Mouse (Mus musculus): ENCODE results near the gene Hdgfl3. TPM values are rescaled to one million over a fixed set of nuclear protein-coding genes. Genes with fewer than 3 reads are reported as not detected.

The Hdgfl3 gene
- total and polyA plus RNA-seq, 3 experiments = 0.04 TPM; not detected in 2

DNA sequence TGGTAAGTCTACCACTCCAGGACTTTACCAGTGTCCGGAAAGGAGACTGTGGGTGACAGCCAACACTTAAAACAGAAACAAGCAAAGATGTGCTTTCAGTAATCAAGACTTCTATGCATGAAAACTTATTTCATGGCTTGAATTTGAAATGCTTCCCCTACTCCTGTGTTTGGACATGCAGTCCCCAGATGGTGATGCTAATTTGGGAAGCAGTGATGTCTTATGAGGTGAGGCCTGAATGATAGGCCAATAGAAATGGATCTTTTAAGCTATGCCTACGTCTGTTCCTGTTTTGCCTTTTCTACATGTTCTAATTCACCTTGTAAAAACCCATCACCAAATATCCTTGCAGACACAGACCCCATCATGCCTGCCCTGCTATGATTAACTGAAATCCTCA lies 29.3 kb downstream of the Hdgfl3 start:
- Histone ChIP-seq H3K9me3 (replicated peaks; ENCODE audit: low read length) (no peaks in the 10 kb centered on the region), H3K36me3 (replicated peaks in 1 of 2; ENCODE audit: control insufficient read depth in 1 of 2, insufficient read depth in 1 of 2, low read length in 1 of 2) (no peaks in the 10 kb centered on the region), H3K9ac (ENCODE audit: insufficient read depth, low read depth) (no peak overlapping the region), H3K79me2 (replicated peaks; ENCODE audit: control insufficient read depth, extremely low read depth, insufficient read depth, poor library complexity, severe bottlenecking) (no peaks in the 10 kb centered on the region), H3K4me3 (replicated peaks in 1 of 3; ENCODE audit: low read depth in 2 of 3, low read length in 2 of 3, poor library complexity in 1 of 3) (no peak overlapping the region), H3K27me3 (replicated peaks) (no peaks in the 10 kb centered on the region), H3K4me2 (ENCODE audit: insufficient read depth, low read depth, poor library complexity, severe bottlenecking) (no peak overlapping the region), H3K4me1 (ENCODE audit: control insufficient read depth in 1 of 2, insufficient read depth in 2 of 2) (no peaks in the 10 kb centered on the region), H3K27ac (ENCODE audit: insufficient read depth, low read depth) (no peak overlapping the region)
- DNase-seq (ENCODE audit: extremely low read depth) = no peak
- in situ Hi-C loops (cut with MboI; ENCODE audit: low pct_ligation_motif_present, low pct_unique_long_range_greater_than_20kb, low sequenced_read_pairs) (no loop called here), dilution Hi-C loops (cut with MboI; ENCODE audit: extremely low pct_ligation_motif_present, extremely low pct_unique_long_range_greater_than_20kb, low sequenced_read_pairs) (no loop called here)
- TF ChIP-seq TCF12 (IDR thresholded peaks at IDR 0.05; ENCODE audit: low read depth, low read length) = no peak

- Histone ChIP-seq H3K4me1 (ENCODE audit: control insufficient read depth in 1 of 2, insufficient read depth in 2 of 2) (0 out of 4 replicates have a peak, but pooled peaks cover 0 to 3% of the 10 kb centered on the region in 2 experiments), H3K9ac (ENCODE audit: insufficient read depth, low read depth) (no peak overlapping the region), H3K36me3 (replicated peaks in 1 of 2; ENCODE audit: control insufficient read depth in 1 of 2, insufficient read depth in 1 of 2, low read length in 1 of 2) (no peaks in the 10 kb centered on the region), H3K27me3 (replicated peaks) (no peaks in the 10 kb centered on the region), H3K79me2 (replicated peaks; ENCODE audit: control insufficient read depth, extremely low read depth, insufficient read depth, poor library complexity, severe bottlenecking) (no peaks in the 10 kb centered on the region), H3K9me3 (replicated peaks; ENCODE audit: low read length) (no peaks in the 10 kb centered on the region), H3K4me2 (ENCODE audit: insufficient read depth, low read depth, poor library complexity, severe bottlenecking) (no peak overlapping the region), H3K27ac (ENCODE audit: insufficient read depth, low read depth) (no peak overlapping the region), H3K4me3 (replicated peaks in 1 of 3; ENCODE audit: low read depth in 2 of 3, low read length in 2 of 3, poor library complexity in 1 of 3) (no peak overlapping the region)
- DNase-seq (ENCODE audit: extremely low read depth) = no peak
- in situ Hi-C loops (cut with MboI; ENCODE audit: low pct_ligation_motif_present, low pct_unique_long_range_greater_than_20kb, low sequenced_read_pairs) (no loop called here), dilution Hi-C loops (cut with MboI; ENCODE audit: extremely low pct_ligation_motif_present, extremely low pct_unique_long_range_greater_than_20kb, low sequenced_read_pairs) (no loop called here)
- no peak for TF ChIP-seq KAT2A (IDR thresholded peaks at IDR 0.05; ENCODE audit: insufficient replicate concordance, low read length)
- TF ChIP-seq ETS1 (conservative IDR thresholded peaks at IDR 0.05; ENCODE audit: low read depth, low read length) = no peak
- no peak for TF ChIP-seq RCOR1 (conservative IDR thresholded peaks at IDR 0.05; ENCODE audit: low read depth, low read length)
- TF ChIP-seq CTCF (conservative IDR thresholded peaks at IDR 0.05 in 1 of 2, IDR thresholded peaks at IDR 0.05 in 1 of 2; ENCODE audit: low read depth in 2 of 2, low read length in 2 of 2) = no peak
These were observed 30.2 kb downstream of the Hdgfl3 start for GRCm38 (mm10) chr7:81904094-81904493.

GRCm38 (mm10) chr7:81899361-81899760 lies 34.9 kb downstream of the Hdgfl3 start:
- dilution Hi-C loops (cut with MboI; ENCODE audit: extremely low pct_ligation_motif_present, extremely low pct_unique_long_range_greater_than_20kb, low sequenced_read_pairs) = no loop called here
- H3K4me1 ChIP-seq (ENCODE audit: control insufficient read depth in 1 of 2, insufficient read depth in 2 of 2) = 0 out of 4 replicates have a peak, but pooled peaks cover 0 to 3% of the 10 kb centered on the region in 2 experiments
- H3K36me3 ChIP-seq (replicated peaks in 1 of 2; ENCODE audit: control insufficient read depth in 1 of 2, insufficient read depth in 1 of 2, low read length in 1 of 2) = no peaks in the 10 kb centered on the region
- no peaks in the 10 kb centered on the region for H3K27me3 ChIP-seq (replicated peaks)
- in situ Hi-C loops (cut with MboI; ENCODE audit: low pct_ligation_motif_present, low pct_unique_long_range_greater_than_20kb, low sequenced_read_pairs) = no loop called here
- peak; percentile 15 for DNase-seq (ENCODE audit: extremely low read depth)
- TF ChIP-seq ELF1 (IDR thresholded peaks at IDR 0.05; ENCODE audit: low read depth, low read length) = peak; percentile 39; the same call in 1 of the 2 replicates
- TF ChIP-seq ETS1 (conservative IDR thresholded peaks at IDR 0.05; ENCODE audit: low read depth, low read length) = no peak
- no peak for TF ChIP-seq JUND (conservative IDR thresholded peaks at IDR 0.05; ENCODE audit: low read depth, low read length)
- no peak for TF ChIP-seq KAT2A (IDR thresholded peaks at IDR 0.05; ENCODE audit: insufficient replicate concordance, low read length)
- no peak for TF ChIP-seq TCF12 (IDR thresholded peaks at IDR 0.05; ENCODE audit: low read depth, low read length)
- TF ChIP-seq SIN3A (IDR thresholded peaks at IDR 0.05; ENCODE audit: low read length) = no peak
- no peak for TF ChIP-seq IRF4 (IDR thresholded peaks at IDR 0.05; ENCODE audit: low read depth, low read length)
- peak overlapping the region; percentile 12; the same call in 1 of the 2 replicates for H3K4me2 ChIP-seq (ENCODE audit: insufficient read depth, low read depth, poor library complexity, severe bottlenecking)
- no peak overlapping the region for H3K27ac ChIP-seq (ENCODE audit: insufficient read depth, low read depth)
- H3K9me3 ChIP-seq (replicated peaks; ENCODE audit: low read length) = no peaks in the 10 kb centered on the region
- no peak overlapping the region for H3K4me3 ChIP-seq (replicated peaks in 1 of 3; ENCODE audit: low read depth in 2 of 3, low read length in 2 of 3, poor library complexity in 1 of 3)
- no peaks in the 10 kb centered on the region for H3K79me2 ChIP-seq (replicated peaks; ENCODE audit: control insufficient read depth, extremely low read depth, insufficient read depth, poor library complexity, severe bottlenecking)
- no peak overlapping the region for H3K9ac ChIP-seq (ENCODE audit: insufficient read depth, low read depth)
